Mouse (Mus musculus): ENCODE results near the gene Sgsm2.

DNA sequence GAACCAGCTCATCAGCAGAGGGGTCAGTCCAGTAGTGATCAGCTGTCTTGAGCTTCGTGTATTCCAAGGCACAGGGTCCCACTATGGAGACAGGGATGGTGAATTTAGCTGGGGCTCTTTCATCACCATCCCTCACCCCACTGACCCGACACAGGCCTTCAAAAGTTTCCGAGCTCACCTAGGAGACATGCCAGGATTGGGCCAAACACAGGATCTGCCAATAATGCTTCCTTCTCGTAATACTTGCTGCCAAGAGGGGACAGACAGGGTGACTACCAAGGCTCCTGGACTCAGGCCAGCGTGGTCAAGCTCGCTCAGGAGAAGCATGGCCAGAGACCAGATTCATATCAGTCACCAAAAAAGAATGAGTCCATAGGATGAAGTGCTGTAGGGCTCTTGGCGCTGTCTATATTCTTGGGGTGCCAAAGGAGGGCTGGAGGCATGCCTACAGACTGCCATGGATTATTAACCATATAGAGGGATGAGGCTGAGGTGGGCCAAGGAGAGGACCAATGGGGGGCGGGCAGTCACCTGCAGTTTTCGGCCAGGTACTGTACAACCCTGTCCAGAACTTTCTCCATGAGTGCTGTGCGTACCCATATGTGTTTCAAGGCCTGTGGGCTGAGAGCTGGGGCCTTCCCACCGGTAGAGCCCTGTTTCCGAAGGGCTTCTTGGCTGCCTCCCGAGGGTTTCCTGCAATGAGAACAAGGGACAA is 28.7 kb downstream of the Sgsm2 start:
- TF ChIP-seq CTCF (IDR thresholded peaks at IDR 0.05; ENCODE audit: borderline replicate concordance, control insufficient read depth, extremely low read depth, insufficient read depth, low read length, poor library complexity) (no peak), POLR2A (IDR thresholded peaks at IDR 0.05; ENCODE audit: control insufficient read depth, extremely low read depth, insufficient read depth, low read length, poor library complexity) (no peak)

Measured in thymus, adult 2 months (tissue).